ENCODE assay signal across 26 mouse cellular contexts in the genomic region with DNA sequence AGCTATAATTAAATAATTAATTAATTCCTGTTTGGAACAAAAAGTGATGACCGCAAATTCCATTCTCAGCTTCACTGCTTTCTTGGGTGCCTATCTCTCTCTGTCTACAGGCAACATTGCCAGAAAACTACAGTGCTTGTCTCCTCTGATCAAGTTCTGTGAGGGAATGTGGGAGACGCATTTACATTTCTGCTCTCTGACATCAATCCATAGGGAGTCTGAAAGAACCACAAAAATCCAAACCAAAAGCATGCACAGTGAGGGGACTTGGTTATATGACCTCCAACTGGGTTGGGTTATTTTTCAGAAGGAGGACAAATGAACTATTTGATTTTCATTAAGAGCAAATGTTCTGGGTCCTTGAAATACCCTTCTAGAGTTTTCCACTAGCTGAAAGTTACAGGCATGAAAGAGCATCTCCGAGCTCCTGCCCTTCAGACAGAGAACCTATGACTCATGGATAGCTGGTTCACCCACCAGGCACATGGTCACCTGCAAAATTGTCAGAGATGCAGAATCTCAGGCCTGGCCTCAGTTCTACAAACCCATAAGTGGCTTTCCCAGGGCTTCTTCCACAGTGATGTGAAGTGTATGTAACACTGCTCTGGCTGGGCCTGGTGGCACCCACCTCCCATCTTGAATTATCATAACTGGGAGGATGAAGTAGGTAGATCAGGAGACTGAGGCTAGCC.
"Had no signal": no experiment of that assay in that cellular context is flagged by ENCODE, and none has a peak within 500 bp of the region (broad histone marks: within the 10 kb centered on the region; RNA-seq: fewer than 3 reads in every experiment).

No protein-coding gene starts in this region.

- H3K9me3 ChIP-seq: kidney, embryonic 15.5 days; limb, embryonic 10.5 days; limb, embryonic 13.5 days; liver, embryonic 12.5 days; liver, embryonic 15.5 days; lung, embryonic 15.5 days; midbrain, embryonic 10.5 days; midbrain, embryonic 13.5 days; neural tube, embryonic 13.5 days had no signal

- H3K4me1 ChIP-seq: liver, embryonic 15.5 days; megakaryocyte, embryonic 14.5 days had no signal

- H3K4me3 ChIP-seq: kidney, embryonic 15.5 days; left cerebral cortex, adult 2 months; limb, embryonic 10.5 days; limb, embryonic 13.5 days; liver, embryonic 12.5 days; liver, embryonic 15.5 days; lung, embryonic 15.5 days; megakaryocyte, embryonic 14.5 days; midbrain, embryonic 10.5 days; midbrain, embryonic 13.5 days; myocyte; neural tube, embryonic 13.5 days had no signal

- ATAC-seq: liver, embryonic 12.5 days; midbrain, embryonic 13.5 days; midbrain, embryonic 16.5 days had no signal

- H3K27ac ChIP-seq: kidney, embryonic 15.5 days; left cerebral cortex, adult 2 months; limb, embryonic 10.5 days; limb, embryonic 13.5 days; liver, embryonic 12.5 days; liver, embryonic 15.5 days; lung, embryonic 15.5 days; midbrain, embryonic 10.5 days; midbrain, embryonic 13.5 days; stomach, postnatal 0 days had no signal

- H3K4me2 ChIP-seq: kidney, embryonic 15.5 days; limb, embryonic 13.5 days; liver, embryonic 12.5 days; liver, embryonic 15.5 days; lung, embryonic 15.5 days; midbrain, embryonic 13.5 days; neural tube, embryonic 13.5 days had no signal

- DNase-seq: kidney, postnatal 10 days; kidney, postnatal 36 days; layer of hippocampus, postnatal 36 days; liver; lung, adult 18-20 months; lung, postnatal 10 days; lung, postnatal 36 days; retina, postnatal 1 day; right cerebral cortex, postnatal 4 days; thymus, adult 2 months; thymus, postnatal 14 days; thymus, postnatal 4 days had no signal

- H3K27me3 ChIP-seq: kidney, embryonic 15.5 days; limb, embryonic 13.5 days; liver, embryonic 15.5 days; lung, embryonic 15.5 days; megakaryocyte, embryonic 14.5 days; midbrain, embryonic 13.5 days; neural tube, embryonic 13.5 days had no signal

- H3K36me3 ChIP-seq: liver, embryonic 12.5 days; liver, embryonic 15.5 days; lung, embryonic 15.5 days had no signal

- H3K9ac ChIP-seq: kidney, embryonic 15.5 days; limb, embryonic 13.5 days; liver, embryonic 12.5 days; liver, embryonic 15.5 days; lung, embryonic 15.5 days; midbrain, embryonic 13.5 days; neural tube, embryonic 13.5 days had no signal
